Mouse (Mus musculus): Measurements from ENCODE around the gene Apobec2.

DNA sequence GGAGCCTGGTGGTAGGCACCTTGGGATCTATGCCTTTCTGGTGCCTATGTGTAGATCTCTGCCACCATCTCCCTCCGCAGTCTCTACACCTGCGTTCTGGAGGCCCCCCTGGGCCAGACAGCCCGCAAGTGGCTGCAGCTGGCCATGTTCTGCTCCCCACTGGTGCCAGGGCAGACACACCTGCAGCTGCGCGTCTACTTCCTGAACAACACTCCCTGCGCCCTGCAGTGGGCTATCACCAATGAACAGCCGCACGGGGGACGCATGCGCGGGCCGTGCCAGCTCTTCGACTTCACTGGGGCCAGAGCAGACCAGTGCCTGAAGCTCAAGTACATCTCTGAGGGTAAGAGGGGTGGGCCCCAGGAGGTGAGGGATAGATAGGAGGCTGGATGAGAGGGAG is 29.4 kb upstream of the Apobec2 start:
- TF ChIP-seq CTCF (IDR thresholded peaks at IDR 0.05; ENCODE audit: control insufficient read depth, insufficient read depth, insufficient read length) (no peak), USF1 (IDR thresholded peaks at IDR 0.05; ENCODE audit: low read depth) (no peak), CEBPB (IDR thresholded peaks at IDR 0.05; ENCODE audit: low read depth) (no peak)
